Mouse (Mus musculus) limb, embryonic 10.5 days (tissue): ENCODE results near the gene Tpra1. TPM values are rescaled to one million over a fixed set of nuclear protein-coding genes. Genes with fewer than 3 reads are reported as not detected.

Experiments
- DNase-seq: peaks from one replicate; pipeline ENCODE4 v3.0.0-alpha.2; 2017; ENCODE audit warnings: low spot score
- H3K27ac ChIP-seq: fragments of 300-500 bp; sonication (generic); 2 replicates; pipeline ENCODE4 v1.5.1; 2016; ENCODE audit warnings: mild to moderate bottlenecking
- H3K27me3 ChIP-seq: fragments of 300-500 bp; sonication (generic); 2 replicates; pipeline ENCODE4 v1.6.1; 2016; ENCODE audit warnings: low read depth, mild to moderate bottlenecking; ENCODE audit not compliant: poor library complexity, severe bottlenecking
- H3K36me3 ChIP-seq: fragments of 300-500 bp; sonication (generic); 2 replicates; pipeline ENCODE4 v1.6.1; 2016; ENCODE audit warnings: mild to moderate bottlenecking, moderate library complexity
- H3K4me1 ChIP-seq: fragments of 300-500 bp; sonication (generic); 2 replicates; pipeline ENCODE4 v1.6.1; 2016
- H3K4me3 ChIP-seq: fragments of 300-500 bp; sonication (generic); 2 replicates; pipeline ENCODE4 v1.5.1; 2016; ENCODE audit warnings: mild to moderate bottlenecking, moderate library complexity
- H3K9me3 ChIP-seq: fragments of 300-500 bp; sonication (generic); replicated peaks from 2 replicates; pipeline ENCODE4 v1.6.1; 2016; ENCODE audit warnings: mild to moderate bottlenecking
- WGBS: fragments of 180-500 bp; shearing (Covaris S2); methylation state at CpG from one replicate; pipeline ENCODE4 v1.1.7; 2016; 5-methylcytosine and 5-hydroxymethylcytosine counted together
- polyA plus RNA-seq: library from polyadenylated mRNA; unstranded; fragments of >200 nt; fragmentation: Nextera tagmentation; extraction: Ambion mirVana; gene quantifications from 2 replicates; pipeline ENCODE4 v1.2.1, GENCODE M21; 2016

The Tpra1 gene
- polyA plus RNA-seq, 1 experiment from 2014 or later, result 60.3 TPM

DNA sequence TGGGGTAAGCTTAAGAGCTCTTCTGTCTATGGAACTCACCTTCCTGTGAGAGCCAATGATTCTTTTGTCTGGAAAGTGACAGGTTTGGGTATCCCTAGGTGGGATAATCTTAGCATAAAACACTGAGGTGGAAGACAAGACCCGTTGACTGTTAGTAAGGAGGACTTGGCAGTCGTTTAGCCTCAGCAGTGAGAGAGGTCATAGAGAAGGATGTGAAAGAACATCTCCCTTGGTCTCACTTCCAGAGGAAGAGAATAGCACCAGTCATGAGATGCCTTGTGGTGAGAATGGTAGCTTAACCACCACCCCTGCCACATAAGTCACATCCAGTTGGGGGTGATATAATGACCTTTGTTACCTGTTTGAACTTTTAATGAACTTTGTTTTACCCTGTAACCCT is 54.7 kb downstream of the Tpra1 start:
- peaks cover 5% of the 10 kb centered on the region; the same call in 1 of the 2 replicates for H3K4me1 ChIP-seq
- no peaks in the 10 kb centered on the region for H3K9me3 ChIP-seq
- H3K27ac ChIP-seq, result no peak overlapping the region
- H3K4me3 ChIP-seq, result no peak overlapping the region
- H3K36me3 ChIP-seq, result no peaks in the 10 kb centered on the region
- no peaks in the 10 kb centered on the region for H3K27me3 ChIP-seq
- 87% methylated on average over 2 of the region's 2 CpGs for WGBS
- no peak for DNase-seq

DNA sequence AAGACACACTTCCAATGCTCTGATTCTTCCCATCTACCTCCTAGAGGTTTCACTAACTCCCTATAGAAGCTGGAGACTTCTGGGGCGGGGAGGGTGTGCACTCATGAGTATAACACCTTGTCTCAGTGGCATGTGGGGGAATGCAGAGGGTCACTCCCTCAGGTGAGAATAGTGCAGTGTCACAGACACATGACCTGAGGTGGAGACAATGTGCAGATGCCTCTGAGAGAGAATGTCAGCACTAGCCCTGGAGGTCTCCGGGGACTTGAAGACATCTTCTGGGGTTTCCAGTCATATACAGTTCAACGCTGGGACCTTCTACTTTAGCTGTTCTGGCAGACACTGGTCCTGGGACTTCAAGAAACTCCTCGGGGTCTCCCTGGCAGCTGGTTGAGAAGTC is 55.3 kb downstream of the Tpra1 start:
- no peaks in the 10 kb centered on the region for H3K36me3 ChIP-seq
- H3K9me3 ChIP-seq, result no peaks in the 10 kb centered on the region
- DNase-seq, result no peak
- H3K27ac ChIP-seq, result no peak overlapping the region
- H3K4me3 ChIP-seq, result no peak overlapping the region
- peaks cover 5% of the 10 kb centered on the region; the same call in 1 of the 2 replicates for H3K4me1 ChIP-seq
- H3K27me3 ChIP-seq, result no peaks in the 10 kb centered on the region
- 91% methylated on average over 4 of the region's 4 CpGs for WGBS

DNA sequence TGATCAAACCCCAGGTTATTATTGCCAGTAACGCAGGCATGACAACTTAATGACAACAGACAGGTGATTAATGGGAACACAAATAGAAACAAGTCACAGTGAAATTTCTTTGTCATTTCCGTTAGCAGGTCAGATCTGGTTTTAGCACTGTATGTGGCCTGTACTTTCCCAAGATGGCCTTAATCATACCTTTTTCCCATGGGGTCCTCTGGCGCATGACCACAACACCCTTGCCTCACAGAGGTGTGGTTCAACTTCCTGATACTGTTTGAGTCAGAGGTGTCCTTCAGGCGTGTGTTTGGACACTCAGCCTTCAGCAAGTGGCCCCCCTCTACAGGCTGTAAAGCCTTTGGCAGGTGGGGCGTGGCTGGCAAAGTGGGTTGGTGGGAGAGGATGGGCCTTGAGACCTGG is 55.8 kb downstream of the Tpra1 start:
- no peak for DNase-seq
- Histone ChIP-seq H3K36me3 (no peaks in the 10 kb centered on the region), H3K9me3 (no peaks in the 10 kb centered on the region), H3K27me3 (no peaks in the 10 kb centered on the region), H3K4me1 (peaks cover 5% of the 10 kb centered on the region; the same call in 1 of the 2 replicates), H3K27ac (no peak overlapping the region), H3K4me3 (no peak overlapping the region)
- WGBS, result 75% methylated on average over 5 of the region's 5 CpGs

DNA sequence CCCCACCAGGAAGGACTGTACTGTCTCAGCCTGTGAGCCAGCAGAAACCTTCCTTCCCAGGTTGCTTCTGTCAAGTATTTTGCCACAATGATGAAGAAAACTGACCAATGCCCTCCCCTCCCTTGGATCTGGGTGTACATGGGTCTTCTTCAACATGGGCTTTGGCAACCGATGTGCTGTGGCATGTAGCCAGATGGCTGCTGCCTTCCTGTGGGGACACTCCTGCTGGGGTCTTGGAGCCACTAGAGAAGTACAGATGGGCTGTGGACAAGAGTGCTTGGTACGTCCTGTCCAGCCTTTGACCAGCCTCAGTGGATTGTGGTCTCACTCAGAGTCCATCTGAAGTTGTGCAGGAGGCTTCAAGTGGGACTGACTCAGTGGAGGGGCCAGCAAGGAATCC is 56.3 kb downstream of the Tpra1 start:
- H3K9me3 ChIP-seq, result no peaks in the 10 kb centered on the region
- 92% methylated on average over 2 of the region's 2 CpGs for WGBS
- H3K27ac ChIP-seq, result no peak overlapping the region
- DNase-seq, result no peak
- no peaks in the 10 kb centered on the region for H3K27me3 ChIP-seq
- H3K4me1 ChIP-seq, result peaks cover 5% of the 10 kb centered on the region; the same call in 1 of the 2 replicates
- no peaks in the 10 kb centered on the region for H3K36me3 ChIP-seq
- no peak overlapping the region for H3K4me3 ChIP-seq

DNA sequence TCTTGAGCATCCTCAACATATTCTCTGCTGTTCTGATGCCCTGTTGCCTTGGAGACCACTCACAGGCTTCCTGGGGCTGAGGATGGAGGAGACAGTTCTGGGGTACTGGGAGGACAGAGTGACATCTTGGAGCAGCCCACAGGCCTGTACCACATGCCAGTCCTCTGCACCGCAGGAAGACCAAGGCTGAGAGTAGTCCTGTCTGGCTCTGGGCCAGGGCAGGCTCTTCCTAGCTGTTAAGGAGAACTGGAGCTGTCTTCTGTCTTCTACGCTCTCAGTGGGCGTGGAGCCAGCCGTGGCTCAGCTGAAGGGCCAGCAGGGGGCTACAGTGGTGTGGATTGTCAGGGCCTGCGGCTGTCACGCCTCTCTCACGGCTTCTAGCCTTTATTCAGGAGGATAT is 57.8 kb downstream of the Tpra1 start:
- 40% methylated on average over 7 of the region's 7 CpGs for WGBS
- Histone ChIP-seq H3K27ac (no peak overlapping the region), H3K36me3 (no peaks in the 10 kb centered on the region), H3K9me3 (no peaks in the 10 kb centered on the region), H3K27me3 (no peaks in the 10 kb centered on the region), H3K4me1 (peaks cover 5% of the 10 kb centered on the region; the same call in 1 of the 2 replicates), H3K4me3 (no peak overlapping the region)
- DNase-seq, result no peak

DNA sequence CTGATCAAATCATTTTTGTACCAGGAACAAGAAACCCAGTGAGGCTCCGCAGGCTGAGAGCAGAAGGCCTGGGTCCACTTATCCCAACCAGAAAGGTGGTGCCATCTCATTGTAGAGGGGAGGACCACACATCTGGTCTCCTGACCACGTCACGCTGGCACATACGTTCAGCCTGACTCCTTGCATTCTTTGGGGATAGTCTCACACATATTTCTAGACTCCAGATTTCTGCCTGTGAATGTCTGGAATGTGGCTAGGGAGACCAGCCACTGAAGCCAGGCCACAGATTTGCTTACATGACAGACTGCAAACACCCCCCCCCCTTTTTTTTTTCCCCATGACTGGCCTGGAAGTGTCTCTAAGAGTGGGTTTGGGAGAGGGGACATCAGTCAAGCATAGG is 58.9 kb downstream of the Tpra1 start:
- Histone ChIP-seq H3K4me3 (no peak overlapping the region), H3K27ac (no peak overlapping the region), H3K36me3 (no peaks in the 10 kb centered on the region), H3K9me3 (no peaks in the 10 kb centered on the region), H3K27me3 (no peaks in the 10 kb centered on the region), H3K4me1 (peaks cover 5% of the 10 kb centered on the region; the same call in 1 of the 2 replicates)
- 88% methylated on average over 4 of the region's 4 CpGs for WGBS
- DNase-seq, result no peak

Other genes with a start within 250 kb of the Tpra1 start
- gene Mgll, start 177.8 kb upstream of the Tpra1 start, polyA plus RNA-seq, result 1.6 and 3.3 TPM in 2 replicates
- 22.9 and 25.3 TPM in 2 replicates for gene Abtb1, start 60.3 kb upstream of the Tpra1 start, polyA plus RNA-seq
- gene Podxl2, start 27.2 kb upstream of the Tpra1 start, polyA plus RNA-seq, result 31.1 and 50.4 TPM in 2 replicates
- 281 and 283 TPM in 2 replicates for gene Mcm2, start 3.5 kb upstream of the Tpra1 start, polyA plus RNA-seq